Mouse (Mus musculus) limb, embryonic 11.5 days (tissue): ENCODE results near the gene Gm21760. TPM values are rescaled to one million over a fixed set of nuclear protein-coding genes. Genes with fewer than 3 reads are reported as not detected.
"Not testable (repeated sequence)": the region's sequence is repeated elsewhere in the genome, so short reads cannot be mapped to it uniquely, and the experiment has no call there.

ENCODE experiments used
- ATAC-seq: fragments of 200-750 bp; cut with Nextera tagmentation; 2 replicates; pipeline ENCODE4 v1.8.0; 2017; ENCODE audit warnings: low read depth; ENCODE audit not compliant: insufficient number of reproducible peaks, low FRiP score, low TSS enrichment
- DNase-seq: peaks from one replicate; pipeline ENCODE4 v3.0.0-alpha.2; 2015; ENCODE audit warnings: low spot score
- H3K27ac ChIP-seq: fragments of 300-500 bp; sonication (generic); replicated peaks from 2 replicates; pipeline ENCODE4 v1.5.1; 2014; ENCODE audit warnings: low read depth, mild to moderate bottlenecking, low read length
- H3K27me3 ChIP-seq: fragments of 300-500 bp; sonication (generic); 2 replicates; pipeline ENCODE4 v1.6.1; 2014; ENCODE audit warnings: mild to moderate bottlenecking, low read length, mixed read lengths; ENCODE audit not compliant: control insufficient read depth, insufficient read depth
- H3K36me3 ChIP-seq: fragments of 300-500 bp; sonication (generic); 2 replicates; pipeline ENCODE4 v1.6.1; 2014; ENCODE audit warnings: mild to moderate bottlenecking, low read length, moderate library complexity, mixed read lengths; ENCODE audit not compliant: control insufficient read depth, insufficient read depth
- H3K4me1 ChIP-seq: fragments of 300-500 bp; sonication (generic); 2 replicates; pipeline ENCODE4 v1.6.1; 2014; ENCODE audit warnings: low read length, mixed read lengths; ENCODE audit not compliant: control insufficient read depth, insufficient read depth
- H3K4me2 ChIP-seq: fragments of 300-500 bp; sonication (generic); 2 replicates; pipeline ENCODE4 v1.6.1; 2014; ENCODE audit warnings: low read depth, mild to moderate bottlenecking, moderate library complexity; ENCODE audit not compliant: severe bottlenecking
- H3K4me3 ChIP-seq: fragments of 300-500 bp; sonication (generic); 2 replicates; pipeline ENCODE4 v1.5.1; 2014; ENCODE audit warnings: low read depth, low read length
- H3K9ac ChIP-seq: fragments of 300-500 bp; sonication (generic); 2 replicates; pipeline ENCODE4 v1.6.1; 2014; ENCODE audit warnings: mild to moderate bottlenecking, low read length
- H3K9me3 ChIP-seq: fragments of 300-500 bp; sonication (generic); 2 replicates; pipeline ENCODE4 v1.6.1; 2016; ENCODE audit warnings: low read length; ENCODE audit not compliant: control insufficient read depth
- WGBS: fragments of 180-500 bp; shearing (Covaris S2); extraction: QIAGEN DNeasy Blood & Tissue Kit; methylation state at CpG from one replicate; pipeline ENCODE4 v1.1.7; 2014; 5-methylcytosine and 5-hydroxymethylcytosine counted together
- polyA plus RNA-seq: library from polyadenylated mRNA; unstranded; fragments of >200 nt; fragmentation: Nextera tagmentation; extraction: Ambion mirVana; gene quantifications from 2 replicates; pipeline ENCODE4 v1.2.1, GENCODE M21; 2014

The Gm21760 gene
- polyA plus RNA-seq, result not detected in 2 replicates

GRCm38 (mm10) chrY:80133479-80133878, at the start of gene Gm21760:
Gm21760 (plus strand) TSS chrY:80133779.
- H3K27me3 ChIP-seq, DNase-seq, H3K4me2 ChIP-seq, ATAC-seq, H3K4me3 ChIP-seq, H3K9ac ChIP-seq, H3K36me3 ChIP-seq, H3K4me1 ChIP-seq, H3K9me3 ChIP-seq, H3K27ac ChIP-seq: not testable (repeated sequence)
- no CpG with 5 or more reads among the region's 6 CpGs for WGBS
